Comparison of ENCODE assay signal across 9 mouse cellular contexts in the genomic region with DNA sequence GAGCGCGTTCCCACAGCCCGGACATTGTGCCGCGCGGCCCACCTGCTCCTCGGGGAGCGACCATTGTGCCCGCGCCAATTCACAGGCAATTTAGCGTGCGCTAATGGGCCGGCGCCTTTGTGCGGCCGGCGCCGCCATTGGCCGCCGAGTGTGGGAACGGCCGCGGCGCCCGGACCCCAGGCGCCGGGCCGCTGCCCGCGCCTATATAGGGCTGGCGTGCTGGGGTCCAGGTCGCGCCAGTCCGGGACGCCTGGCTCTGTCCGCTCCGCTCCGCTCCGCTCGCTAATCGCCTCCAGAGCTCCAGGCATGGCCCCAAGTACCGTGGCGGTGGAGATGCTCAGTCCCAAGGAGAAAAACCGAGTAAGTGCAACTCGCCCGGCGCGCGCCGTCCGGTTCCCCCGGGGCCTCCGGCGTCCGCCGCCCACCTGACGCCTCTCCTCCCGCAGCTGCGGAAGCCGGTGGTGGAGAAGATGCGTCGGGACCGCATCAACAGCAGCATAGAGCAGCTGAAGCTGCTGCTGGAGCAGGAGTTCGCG. TPM values are rescaled to one million over a fixed set of nuclear protein-coding genes. Genes with fewer than 3 reads are reported as not detected.
DNase-seq lines count a peak whose midpoint lies in the region; ATAC-seq and TF ChIP-seq lines count a peak whose summit lies in the region.
"Had no signal": no experiment of that assay in that cellular context is flagged by ENCODE, and none has a peak within 500 bp of the region (broad histone marks: within the 10 kb centered on the region; RNA-seq: fewer than 3 reads in every experiment).

Hes5 (plus strand) TSS at position 234 of the 536 bp plus-strand sequence.

- peaks cover 10% of the 10 kb centered on the region for H3K27me3 ChIP-seq in heart, adult 2 months (ENCODE audit: control insufficient read depth, insufficient read depth, low read length)
- H3K27me3 ChIP-seq in ES-Bruce4 (ENCODE audit: control insufficient read depth, insufficient read depth, low read length, poor library complexity, severe bottlenecking), result peaks cover 13% of the 10 kb centered on the region
- H3K27me3 ChIP-seq in embryonic facial prominence, embryonic 14.5 days (replicated peaks; ENCODE audit: control insufficient read depth, insufficient read depth, low read length), result peaks cover 70% of the 10 kb centered on the region
- peaks cover 61% of the 10 kb centered on the region for H3K27me3 ChIP-seq in intestine, embryonic 14.5 days (replicated peaks; ENCODE audit: control insufficient read depth, insufficient read depth, low read length)
- H3K27me3 ChIP-seq in liver, embryonic 15.5 days, result peaks cover 81% of the 10 kb centered on the region
- H3K27me3 ChIP-seq in small intestine, adult 2 months (ENCODE audit: control insufficient read depth, insufficient read depth, low read length), result peaks cover 22% of the 10 kb centered on the region

- intact Hi-C loops in heart, adult 2 months (cut with DNase I), result no loop called here

- H3K4me2 ChIP-seq in embryonic facial prominence, embryonic 14.5 days (ENCODE audit: low read depth, low read length), result peak within 1 kb of the TSS; percentile 83
- peak within 1 kb of the TSS; percentile 59 for H3K4me2 ChIP-seq in intestine, embryonic 14.5 days (ENCODE audit: low read length)
- peak within 1 kb of the TSS; percentile 61 for H3K4me2 ChIP-seq in liver, embryonic 15.5 days

- under 1% methylated on average over 65 of the region's 65 CpGs for WGBS in heart, adult 2 months
- under 1% methylated on average over 32 of the region's 65 CpGs for WGBS in embryonic facial prominence, embryonic 14.5 days
- under 1% methylated on average over 62 of the region's 65 CpGs for WGBS in intestine, embryonic 14.5 days
- WGBS in liver, embryonic 15.5 days (ENCODE audit: insufficient replicate concordance), result under 1% methylated on average over 65 of the region's 65 CpGs
- WGBS in small intestine, adult 2 months, result under 1% methylated on average over 65 of the region's 65 CpGs

- TF ChIP-seq EP300 in heart, adult 2 months (IDR thresholded peaks at IDR 0.05; ENCODE audit: insufficient read depth, low read depth, low read length), result no peak
- no peak for TF ChIP-seq EP300 in ES-Bruce4 (IDR thresholded peaks at IDR 0.05; ENCODE audit: insufficient read depth, low read depth, low read length)

- no peaks in the 10 kb centered on the region for H3K36me3 ChIP-seq in heart, adult 2 months (ENCODE audit: control insufficient read depth, insufficient read depth, low read length)
- no peaks in the 10 kb centered on the region for H3K36me3 ChIP-seq in ES-Bruce4 (ENCODE audit: control insufficient read depth, insufficient read depth, low read length, poor library complexity, severe bottlenecking)
- no peaks in the 10 kb centered on the region for H3K36me3 ChIP-seq in embryonic facial prominence, embryonic 14.5 days (ENCODE audit: control insufficient read depth, insufficient read depth, low read length)
- peaks cover under 1% of the 10 kb centered on the region; the same call in 1 of the 2 replicates for H3K36me3 ChIP-seq in intestine, embryonic 14.5 days (ENCODE audit: control insufficient read depth, insufficient read depth, low read length)
- H3K36me3 ChIP-seq in liver, embryonic 15.5 days (replicated peaks), result no peaks in the 10 kb centered on the region
- H3K36me3 ChIP-seq in small intestine, adult 2 months (ENCODE audit: control insufficient read depth, insufficient read depth, low read length), result no peaks in the 10 kb centered on the region

- H3K27ac ChIP-seq in heart, adult 2 months, result peak within 1 kb of the TSS; percentile 2; the same call in 1 of the 2 replicates
- H3K27ac ChIP-seq in ES-Bruce4 (ENCODE audit: insufficient read depth, low read length), result no peak within 1 kb of the TSS
- no peak within 1 kb of the TSS for H3K27ac ChIP-seq in embryonic facial prominence, embryonic 14.5 days (replicated peaks; ENCODE audit: low read depth, low read length)
- no peak within 1 kb of the TSS for H3K27ac ChIP-seq in intestine, embryonic 14.5 days (ENCODE audit: low read depth)
- H3K27ac ChIP-seq in liver, embryonic 15.5 days (replicated peaks), result no peak within 1 kb of the TSS
- no peak within 1 kb of the TSS for H3K27ac ChIP-seq in small intestine, adult 2 months (ENCODE audit: insufficient read depth, low read depth, low read length)

- DNase-seq in heart, adult 2 months, result peak; percentile 35 to 49
- no peak for DNase-seq in heart, postnatal 4 days
- DNase-seq in embryonic facial prominence, embryonic 14.5 days (ENCODE audit: low spot score), result peak; percentile 82
- DNase-seq in intestine, embryonic 14.5 days (ENCODE audit: low spot score), result peak; percentile 73
- DNase-seq in ovary, adult 18-20 months (ENCODE audit: low spot score), result no peak

- H3K9me3 ChIP-seq in ES-Bruce4 (replicated peaks; ENCODE audit: control insufficient read depth, insufficient read depth, low read length, poor library complexity, severe bottlenecking), result no peaks in the 10 kb centered on the region
- H3K9me3 ChIP-seq in embryonic facial prominence, embryonic 14.5 days (ENCODE audit: control insufficient read depth, low read length), result no peaks in the 10 kb centered on the region
- H3K9me3 ChIP-seq in intestine, embryonic 14.5 days (ENCODE audit: control insufficient read depth, low read length), result no peaks in the 10 kb centered on the region
- H3K9me3 ChIP-seq in liver, embryonic 15.5 days (replicated peaks), result no peaks in the 10 kb centered on the region

- peak within 1 kb of the TSS; percentile 65 for H3K4me3 ChIP-seq in heart, adult 2 months
- peak within 1 kb of the TSS; percentile 77 for H3K4me3 ChIP-seq in ES-Bruce4 (ENCODE audit: low read depth, low read length)
- peak within 1 kb of the TSS; percentile 46 for H3K4me3 ChIP-seq in embryonic facial prominence, embryonic 14.5 days (ENCODE audit: low read depth, low read length)
- H3K4me3 ChIP-seq in intestine, embryonic 14.5 days (ENCODE audit: low read depth, low read length), result peak within 1 kb of the TSS; percentile 33
- H3K4me3 ChIP-seq in liver, embryonic 15.5 days (replicated peaks), result peak within 1 kb of the TSS; percentile 42
- peak within 1 kb of the TSS; percentile 63 for H3K4me3 ChIP-seq in small intestine, adult 2 months (ENCODE audit: low read depth, low read length)

- H3K9ac ChIP-seq in heart, adult 2 months (ENCODE audit: low read depth, low read length), result peak within 1 kb of the TSS; percentile 47
- peak within 1 kb of the TSS; percentile 61 for H3K9ac ChIP-seq in ES-Bruce4 (ENCODE audit: low read depth, poor library complexity, severe bottlenecking)
- H3K9ac ChIP-seq in embryonic facial prominence, embryonic 14.5 days (ENCODE audit: low read depth, low read length), result peak within 1 kb of the TSS; percentile 59
- 0 out of 2 replicates have a peak within 1 kb of the TSS, but pooled peaks have one; percentile 17 for H3K9ac ChIP-seq in intestine, embryonic 14.5 days (ENCODE audit: low read length)
- H3K9ac ChIP-seq in liver, embryonic 15.5 days, result peak within 1 kb of the TSS; percentile 2; the same call in 1 of the 2 replicates

- no peak for TF ChIP-seq POLR2A in heart, adult 2 months (IDR thresholded peaks at IDR 0.05; ENCODE audit: insufficient read depth, low read depth, low read length)
- TF ChIP-seq POLR2A in ES-Bruce4 (IDR thresholded peaks at IDR 0.05; ENCODE audit: insufficient read depth, low read length), result no peak
- TF ChIP-seq POLR2A in small intestine, adult 2 months (IDR thresholded peaks at IDR 0.05; ENCODE audit: low read depth, low read length), result no peak

- H3K79me2 ChIP-seq in heart, adult 2 months (replicated peaks; ENCODE audit: control insufficient read depth, insufficient read depth, low read length), result no peaks in the 10 kb centered on the region

- peak; percentile 19; the same call in 1 of the 2 replicates for ATAC-seq in embryonic facial prominence, embryonic 14.5 days (ENCODE audit: low read depth)
- no peak for ATAC-seq in intestine, embryonic 14.5 days (replicated peaks; ENCODE audit: low FRiP score, low TSS enrichment, low read depth)
- no peak for ATAC-seq in liver, embryonic 15.5 days (ENCODE audit: insufficient read depth)

- TF ChIP-seq CTCF in heart, adult 2 months (IDR thresholded peaks at IDR 0.05), result no peak
- no peak for TF ChIP-seq CTCF in ES-Bruce4 (IDR thresholded peaks at IDR 0.05; ENCODE audit: low read depth, low read length)
- TF ChIP-seq CTCF in small intestine, adult 2 months (IDR thresholded peaks at IDR 0.05; ENCODE audit: extremely low read depth, insufficient read length, insufficient replicate concordance, low read depth, low read length), result no peak

- H3K4me1 ChIP-seq in heart, adult 2 months (ENCODE audit: control insufficient read depth, insufficient read depth, low read length), result peaks cover 6% of the 10 kb centered on the region
- peaks cover 3% of the 10 kb centered on the region for H3K4me1 ChIP-seq in ES-Bruce4 (ENCODE audit: control insufficient read depth, insufficient read depth, low read length)
- peaks cover 51% of the 10 kb centered on the region for H3K4me1 ChIP-seq in embryonic facial prominence, embryonic 14.5 days (ENCODE audit: control insufficient read depth, insufficient read depth, low read length)
- peaks cover 43% of the 10 kb centered on the region for H3K4me1 ChIP-seq in intestine, embryonic 14.5 days (replicated peaks; ENCODE audit: control insufficient read depth, insufficient read depth, low read length)
- peaks cover 43% of the 10 kb centered on the region for H3K4me1 ChIP-seq in liver, embryonic 15.5 days (replicated peaks)
- peaks cover 9% of the 10 kb centered on the region for H3K4me1 ChIP-seq in small intestine, adult 2 months (ENCODE audit: control insufficient read depth, insufficient read depth, insufficient read length, low read length)

RNA-seq across cellular contexts. Expression of gene Hes5, which starts in this region (rescaled TPM):
- total RNA-seq in heart, adult 2 months (2021), result not detected
- 0.10 TPM in 1 of 2 replicates, not detected in the other for polyA plus RNA-seq in heart, adult 2 months (2012; rRNA removed)
- not detected for total RNA-seq in heart, postnatal 4 days (2021)
- not detected in 2 replicates for polyA plus RNA-seq in ES-Bruce4 (2011; ENCODE audit: insufficient read depth, insufficient read length, low read depth, missing spikeins)
- 2.1 and 2.8 TPM in 2 replicates for polyA plus RNA-seq in embryonic facial prominence, embryonic 14.5 days (2014; fragmentation: Nextera tagmentation; extraction: Ambion mirVana)
- 1.8 and 2.3 TPM in 2 replicates for polyA plus RNA-seq in intestine, embryonic 14.5 days (2014; fragmentation: Nextera tagmentation; extraction: Ambion mirVana)
- polyA plus RNA-seq in liver, embryonic 15.5 days (2015; fragmentation: Nextera tagmentation; extraction: Ambion mirVana), result 0.15 and 0.17 TPM in 2 replicates
- polyA plus RNA-seq in small intestine, adult 2 months (2012; rRNA removed), result 0.17 and 0.47 TPM in 2 replicates
- total RNA-seq: MEL had no signal

Comparison
In these comparisons a context has a peak if more than half of its experiments do, and no peak if none do; other contexts are left out.
1. Peak in DNase-seq, H3K4me3 ChIP-seq, H3K27ac ChIP-seq and H3K9ac ChIP-seq in heart, adult 2 months; RNA of the gene not detected or under 1 TPM.
2. DNase-seq: peak in embryonic facial prominence, embryonic 14.5 days (single experiment) and intestine, embryonic 14.5 days (single experiment); none in heart, postnatal 4 days (single experiment) and ovary, adult 18-20 months (single experiment).
3. H3K9ac ChIP-seq: peak in every context shown above with its lines; median percentile 61 in ES-Bruce4; 59 in embryonic facial prominence, embryonic 14.5 days; 47 in heart, adult 2 months; 17 in intestine, embryonic 14.5 days; 2 in liver, embryonic 15.5 days.
4. Peak in every context shown above with its lines, with median percentiles within 50 percentile points of each other: H3K4me3 ChIP-seq and H3K4me2 ChIP-seq.